Mouse (Mus musculus): Measurements from ENCODE around the gene Nr1h3. TPM values are rescaled to one million over a fixed set of nuclear protein-coding genes. Genes with fewer than 3 reads are reported as not detected.

Nr1h3 gene
- total and polyA plus RNA-seq, 2 experiments from 2014 or later, result 0.70 to 0.82 TPM

- H3K36me3 ChIP-seq (ENCODE audit: insufficient read depth, low read length), result peaks cover 84% of the 10 kb centered on the region
- no peaks in the 10 kb centered on the region for H3K9me3 ChIP-seq (ENCODE audit: low read length)
- H3K27ac ChIP-seq (ENCODE audit: low read depth, low read length), result no peak overlapping the region
- H3K9ac ChIP-seq (replicated peaks; ENCODE audit: low read length, poor library complexity, severe bottlenecking), result no peak overlapping the region
- ATAC-seq (ENCODE audit: low FRiP score), result no peak
- H3K27me3 ChIP-seq (ENCODE audit: insufficient read depth, low read length), result no peaks in the 10 kb centered on the region
- no peak for DNase-seq (ENCODE audit: low spot score)
- no peak overlapping the region for H3K4me3 ChIP-seq (ENCODE audit: low read depth, low read length)
- H3K4me2 ChIP-seq (ENCODE audit: low read depth, low read length, poor library complexity, severe bottlenecking), result no peak overlapping the region
- no peaks in the 10 kb centered on the region for H3K4me1 ChIP-seq (ENCODE audit: insufficient read depth, low read length)
- TF ChIP-seq CTCF (IDR thresholded peaks at IDR 0.05), result no peak
- 83% methylated on average over 4 of the region's 4 CpGs for WGBS
Observed at GRCm38 (mm10) chr2:91167629-91168028, 35.0 kb downstream of the Nr1h3 start.

GRCm38 (mm10) chr2:91164991-91165390, 37.6 kb downstream of the Nr1h3 start:
- H3K4me2 ChIP-seq (ENCODE audit: low read depth, low read length, poor library complexity, severe bottlenecking), result no peak overlapping the region
- DNase-seq (ENCODE audit: low spot score) (no peak), ATAC-seq (ENCODE audit: low FRiP score) (no peak)
- H3K27ac ChIP-seq (ENCODE audit: low read depth, low read length), result no peak overlapping the region
- no peaks in the 10 kb centered on the region for H3K9me3 ChIP-seq (ENCODE audit: low read length)
- H3K4me1 ChIP-seq (ENCODE audit: insufficient read depth, low read length), result no peaks in the 10 kb centered on the region
- H3K27me3 ChIP-seq (ENCODE audit: insufficient read depth, low read length), result no peaks in the 10 kb centered on the region
- H3K4me3 ChIP-seq (ENCODE audit: low read depth, low read length), result no peak overlapping the region
- no peak for TF ChIP-seq CTCF (IDR thresholded peaks at IDR 0.05)
- WGBS, result 94% methylated on average over 6 of the region's 6 CpGs
- H3K36me3 ChIP-seq (ENCODE audit: insufficient read depth, low read length), result peaks cover 88% of the 10 kb centered on the region
- no peak overlapping the region for H3K9ac ChIP-seq (replicated peaks; ENCODE audit: low read length, poor library complexity, severe bottlenecking)

GRCm38 (mm10) chr2:91163532-91163931, 39.1 kb downstream of the Nr1h3 start:
- ATAC-seq (ENCODE audit: low FRiP score), result no peak
- no peak for TF ChIP-seq CTCF (IDR thresholded peaks at IDR 0.05)
- Histone ChIP-seq H3K36me3 (ENCODE audit: insufficient read depth, low read length) (peaks cover 86% of the 10 kb centered on the region), H3K9ac (replicated peaks; ENCODE audit: low read length, poor library complexity, severe bottlenecking) (no peak overlapping the region), H3K27me3 (ENCODE audit: insufficient read depth, low read length) (no peaks in the 10 kb centered on the region), H3K9me3 (ENCODE audit: low read length) (no peaks in the 10 kb centered on the region), H3K4me3 (ENCODE audit: low read depth, low read length) (no peak overlapping the region), H3K27ac (ENCODE audit: low read depth, low read length) (no peak overlapping the region), H3K4me2 (ENCODE audit: low read depth, low read length, poor library complexity, severe bottlenecking) (no peak overlapping the region), H3K4me1 (ENCODE audit: insufficient read depth, low read length) (no peaks in the 10 kb centered on the region)
- WGBS, result 92% methylated on average over 5 of the region's 5 CpGs
- DNase-seq (ENCODE audit: low spot score), result no peak

- Histone ChIP-seq H3K4me1 (ENCODE audit: insufficient read depth, low read length) (no peaks in the 10 kb centered on the region), H3K9ac (replicated peaks; ENCODE audit: low read length, poor library complexity, severe bottlenecking) (no peak overlapping the region), H3K36me3 (ENCODE audit: insufficient read depth, low read length) (peaks cover 87% of the 10 kb centered on the region), H3K4me2 (ENCODE audit: low read depth, low read length, poor library complexity, severe bottlenecking) (no peak overlapping the region), H3K4me3 (ENCODE audit: low read depth, low read length) (no peak overlapping the region), H3K27ac (ENCODE audit: low read depth, low read length) (no peak overlapping the region), H3K27me3 (ENCODE audit: insufficient read depth, low read length) (no peaks in the 10 kb centered on the region), H3K9me3 (ENCODE audit: low read length) (no peaks in the 10 kb centered on the region)
- no peak for TF ChIP-seq CTCF (IDR thresholded peaks at IDR 0.05)
- no peak for DNase-seq (ENCODE audit: low spot score)
- WGBS, result 86% methylated on average over 4 of the region's 4 CpGs
- ATAC-seq (ENCODE audit: low FRiP score), result no peak
Observed at GRCm38 (mm10) chr2:91162952-91163351, 39.7 kb downstream of the Nr1h3 start.

- no peak overlapping the region for H3K4me2 ChIP-seq (ENCODE audit: low read depth, low read length, poor library complexity, severe bottlenecking)
- H3K9ac ChIP-seq (replicated peaks; ENCODE audit: low read length, poor library complexity, severe bottlenecking), result no peak overlapping the region
- no peak overlapping the region for H3K27ac ChIP-seq (ENCODE audit: low read depth, low read length)
- H3K27me3 ChIP-seq (ENCODE audit: insufficient read depth, low read length), result no peaks in the 10 kb centered on the region
- no peak overlapping the region for H3K4me3 ChIP-seq (ENCODE audit: low read depth, low read length)
- H3K36me3 ChIP-seq (ENCODE audit: insufficient read depth, low read length), result peaks cover 83% of the 10 kb centered on the region
- H3K4me1 ChIP-seq (ENCODE audit: insufficient read depth, low read length), result no peaks in the 10 kb centered on the region
- 94% methylated on average over 6 of the region's 6 CpGs for WGBS
- no peak for ATAC-seq (ENCODE audit: low FRiP score)
- DNase-seq (ENCODE audit: low spot score), result no peak
- H3K9me3 ChIP-seq (ENCODE audit: low read length), result no peaks in the 10 kb centered on the region
- TF ChIP-seq CTCF (IDR thresholded peaks at IDR 0.05), result no peak
Observed at GRCm38 (mm10) chr2:91160591-91160990, 42.0 kb downstream of the Nr1h3 start.

GRCm38 (mm10) chr2:91157002-91157752, 45.5 kb downstream of the Nr1h3 start:
- TF ChIP-seq CTCF (IDR thresholded peaks at IDR 0.05), result no peak
- DNase-seq (ENCODE audit: low spot score), result no peak
- Histone ChIP-seq H3K9ac (replicated peaks; ENCODE audit: low read length, poor library complexity, severe bottlenecking) (no peak overlapping the region), H3K27ac (ENCODE audit: low read depth, low read length) (no peak overlapping the region), H3K4me2 (ENCODE audit: low read depth, low read length, poor library complexity, severe bottlenecking) (no peak overlapping the region), H3K27me3 (ENCODE audit: insufficient read depth, low read length) (no peaks in the 10 kb centered on the region), H3K9me3 (ENCODE audit: low read length) (no peaks in the 10 kb centered on the region), H3K4me1 (ENCODE audit: insufficient read depth, low read length) (no peaks in the 10 kb centered on the region), H3K36me3 (ENCODE audit: insufficient read depth, low read length) (peaks cover 80% of the 10 kb centered on the region), H3K4me3 (ENCODE audit: low read depth, low read length) (no peak overlapping the region)
- WGBS, result 29% methylated on average over 6 of the region's 6 CpGs
- ATAC-seq (ENCODE audit: low FRiP score), result no peak

All from midbrain, postnatal 0 days (tissue).